Mouse (Mus musculus): ENCODE results near the gene Tmem169.

DNA sequence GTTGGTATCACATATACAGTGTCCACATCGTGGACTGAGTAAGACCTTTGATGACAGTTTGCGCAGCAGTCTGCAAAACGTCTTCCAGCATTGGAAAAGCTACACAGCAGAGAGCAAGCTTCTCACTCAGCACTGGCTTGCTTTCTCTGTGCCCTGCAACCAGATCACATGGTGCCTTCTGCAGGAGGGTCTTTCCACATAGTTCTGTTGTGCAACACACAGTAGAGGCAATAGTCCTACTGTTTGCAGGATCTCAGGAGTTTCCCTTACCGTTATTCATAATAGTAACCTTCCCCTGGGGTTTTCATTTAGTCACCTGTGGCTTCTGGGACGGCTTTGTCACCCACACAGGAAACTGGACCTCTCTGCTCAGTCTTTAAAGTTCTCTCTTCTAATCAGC, 36.6 kb downstream of the Tmem169 start:
- TF ChIP-seq POLR2A (IDR thresholded peaks at IDR 0.05; ENCODE audit: low read depth, low read length) = no peak
- no peak for TF ChIP-seq CTCF (conservative IDR thresholded peaks at IDR 0.05; ENCODE audit: insufficient read depth, insufficient read length, low read depth, low read length)

All from kidney, adult 2 months (tissue).